Mouse (Mus musculus) adrenal gland, postnatal 10 days (tissue): Measurements from ENCODE around the gene Tfcp2l1. TPM values are rescaled to one million over a fixed set of nuclear protein-coding genes. Genes with fewer than 3 reads are reported as not detected.

Experiments
- DNase-seq: peaks from one replicate; pipeline ENCODE4 v3.0.0; 2021; ENCODE audit warnings: mixed read lengths
- total RNA-seq, 2 experiments: library from RNA; stranded (reverse); gene quantifications; 2 replicates each; pipeline ENCODE4 v1.2.3; 2021

The Tfcp2l1 gene
- total RNA-seq, 2 experiments from 2014 or later = 1.1 TPM

DNA sequence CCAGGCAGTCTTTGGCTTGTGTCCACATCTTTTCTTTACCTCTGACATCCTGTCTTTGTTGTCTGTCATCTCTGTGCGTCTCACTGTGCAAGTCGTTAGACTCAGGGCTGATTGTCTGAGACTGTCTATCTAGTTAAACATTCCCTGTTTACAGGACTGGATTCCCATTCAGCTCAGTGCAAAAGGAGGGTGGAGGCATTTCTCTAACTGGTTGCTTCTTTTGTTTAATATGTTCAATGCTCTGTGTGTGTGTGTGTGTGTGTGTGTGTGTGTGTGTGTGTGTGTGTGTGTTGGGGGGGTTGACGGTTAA is 23.0 kb downstream of the Tfcp2l1 start:
- no peak for DNase-seq

DNA sequence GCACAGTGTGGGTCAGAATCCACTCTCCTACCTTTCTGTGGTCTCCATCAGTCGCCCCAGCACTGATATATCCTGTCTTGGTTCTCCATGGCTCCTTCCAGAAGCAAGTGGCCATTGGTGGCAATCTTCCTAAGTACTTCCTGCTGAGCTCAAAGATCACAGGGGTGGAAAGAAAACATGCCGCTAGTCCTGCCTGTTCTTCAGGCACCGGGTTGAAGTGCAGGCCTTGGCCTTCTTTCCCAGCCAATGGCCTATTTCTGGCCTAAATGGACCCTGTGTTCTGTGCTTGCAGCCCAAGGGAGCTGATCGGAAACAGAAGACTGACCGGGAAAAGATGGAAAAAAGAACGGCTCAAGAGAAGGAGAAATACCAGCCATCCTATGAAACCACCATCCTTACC is 31.0 kb downstream of the Tfcp2l1 start:
- no peak for DNase-seq

DNA sequence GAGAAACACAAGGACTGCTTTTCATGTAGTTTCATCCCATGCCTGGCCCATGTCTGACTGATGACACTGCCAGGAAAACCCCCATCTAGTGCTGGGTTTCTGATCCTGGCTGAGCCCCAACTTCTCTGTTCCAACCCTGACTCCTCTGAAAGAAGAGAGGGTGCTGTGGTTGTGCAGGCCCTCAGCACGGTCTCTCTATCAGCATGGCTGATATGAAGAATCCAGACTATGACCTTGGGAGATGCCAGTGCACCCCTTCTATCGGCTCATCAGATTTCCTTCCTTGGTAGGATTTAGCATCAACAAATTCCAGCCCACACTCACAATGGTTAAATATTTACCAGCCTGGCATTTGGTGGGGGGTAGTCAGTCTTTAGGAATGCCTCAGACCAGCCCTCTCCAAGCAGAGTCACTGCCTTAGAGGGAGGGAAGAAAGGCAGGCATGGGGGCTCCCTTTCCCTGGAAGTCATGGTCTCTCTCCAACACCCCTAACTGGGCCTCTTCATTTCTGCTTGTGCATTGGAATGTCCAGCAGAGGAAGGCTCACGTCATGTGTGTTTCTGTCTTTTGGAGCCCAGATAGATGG is 33.2 kb downstream of the Tfcp2l1 start:
- no peak for DNase-seq

- DNase-seq = no peak
Observed at GRCm38 (mm10) chr1:118663062-118663461, 35.3 kb downstream of the Tfcp2l1 start.

DNA sequence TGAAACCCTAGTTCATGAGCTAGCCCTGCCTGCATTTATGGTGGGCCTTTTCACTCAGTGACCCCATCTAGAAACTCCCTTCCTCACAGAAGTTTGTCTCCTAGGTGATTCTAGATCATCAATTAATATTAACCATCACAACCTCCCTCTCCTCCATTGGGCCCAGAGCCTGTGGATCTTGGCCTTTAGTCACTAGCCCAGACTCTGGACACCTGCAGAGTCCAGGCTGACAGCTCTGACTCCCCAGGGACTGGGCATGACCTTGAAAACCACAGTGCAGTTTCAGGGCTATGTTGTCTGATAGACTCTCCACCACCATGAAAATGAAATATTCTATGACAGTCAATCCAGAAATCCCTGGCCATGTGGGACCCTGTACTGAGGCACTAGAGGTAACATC is 39.8 kb downstream of the Tfcp2l1 start:
- DNase-seq = no peak

- DNase-seq = no peak
Observed at GRCm38 (mm10) chr1:118672196-118672595, 44.5 kb downstream of the Tfcp2l1 start.

DNA sequence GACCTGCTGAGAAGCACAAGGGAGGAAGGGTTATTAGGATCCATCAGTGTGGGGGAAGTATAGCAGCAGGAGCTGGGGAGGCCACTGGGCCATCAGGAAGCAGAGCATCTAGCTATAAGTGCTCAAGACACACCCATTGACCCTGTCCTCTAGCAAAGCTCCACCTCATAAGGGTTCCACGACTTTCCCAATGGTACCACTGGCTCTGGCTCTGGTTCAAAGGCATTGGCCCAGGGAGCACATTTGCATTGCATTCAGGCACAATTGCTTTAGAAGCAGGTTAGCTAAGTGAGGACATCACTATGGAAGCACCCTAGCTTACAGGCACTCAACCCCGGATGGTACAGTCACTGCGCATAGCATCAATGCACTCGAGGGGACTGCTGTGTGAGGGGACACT is 46.4 kb downstream of the Tfcp2l1 start:
- no peak for DNase-seq

GRCm38 (mm10) chr1:118681980-118682379 is 54.2 kb downstream of the Tfcp2l1 start:
- no peak for DNase-seq

GRCm38 (mm10) chr1:118683686-118684085 is 55.9 kb downstream of the Tfcp2l1 start:
- no peak for DNase-seq

GRCm38 (mm10) chr1:118687726-118688125 is 60.0 kb downstream of the Tfcp2l1 start:
- no peak for DNase-seq

- peak; percentile 21 for DNase-seq
Observed at GRCm38 (mm10) chr1:118689830-118690229, 62.1 kb downstream of the Tfcp2l1 start.

DNA sequence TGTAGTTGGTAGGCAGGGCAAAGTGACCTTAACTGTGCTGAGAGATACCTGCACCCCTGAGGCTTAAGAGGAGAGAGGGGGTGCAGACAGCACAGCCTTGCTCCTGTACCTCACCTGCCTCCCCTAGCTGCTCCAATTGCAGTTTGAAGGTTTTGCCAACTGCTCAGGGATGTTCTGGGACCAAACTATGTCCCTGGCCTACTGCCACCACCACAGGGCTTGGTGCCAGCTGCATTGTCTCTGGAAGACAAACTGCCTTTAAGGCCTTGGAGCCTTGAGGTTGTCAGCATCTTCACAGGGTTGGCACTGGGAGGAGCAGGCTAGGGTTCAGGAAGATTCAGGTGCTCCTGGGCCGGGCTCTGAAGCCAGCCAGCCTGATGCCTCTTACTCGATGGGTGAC is 66.7 kb downstream of the Tfcp2l1 start:
- peak; percentile 85 for DNase-seq

DNA sequence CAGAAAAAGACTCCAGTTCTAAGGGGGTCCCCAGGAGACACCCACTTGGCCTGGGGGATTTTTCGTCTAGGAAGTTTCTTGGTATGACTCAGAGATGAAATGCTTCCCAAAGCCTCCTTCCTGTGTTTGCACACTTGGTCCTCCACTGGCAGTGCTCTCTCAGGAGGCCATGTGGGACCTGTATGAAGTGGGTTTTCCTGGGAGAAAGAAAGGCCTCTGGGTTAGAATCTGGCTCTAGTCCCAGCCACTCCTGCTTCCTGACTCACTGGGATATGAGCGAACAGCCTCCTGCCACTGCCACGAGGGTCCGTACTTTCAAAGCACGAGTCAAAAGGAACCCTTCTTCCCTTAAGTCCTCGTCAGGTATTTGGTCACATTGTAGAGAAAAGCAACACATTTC is 70.2 kb downstream of the Tfcp2l1 start:
- DNase-seq = no peak

DNA sequence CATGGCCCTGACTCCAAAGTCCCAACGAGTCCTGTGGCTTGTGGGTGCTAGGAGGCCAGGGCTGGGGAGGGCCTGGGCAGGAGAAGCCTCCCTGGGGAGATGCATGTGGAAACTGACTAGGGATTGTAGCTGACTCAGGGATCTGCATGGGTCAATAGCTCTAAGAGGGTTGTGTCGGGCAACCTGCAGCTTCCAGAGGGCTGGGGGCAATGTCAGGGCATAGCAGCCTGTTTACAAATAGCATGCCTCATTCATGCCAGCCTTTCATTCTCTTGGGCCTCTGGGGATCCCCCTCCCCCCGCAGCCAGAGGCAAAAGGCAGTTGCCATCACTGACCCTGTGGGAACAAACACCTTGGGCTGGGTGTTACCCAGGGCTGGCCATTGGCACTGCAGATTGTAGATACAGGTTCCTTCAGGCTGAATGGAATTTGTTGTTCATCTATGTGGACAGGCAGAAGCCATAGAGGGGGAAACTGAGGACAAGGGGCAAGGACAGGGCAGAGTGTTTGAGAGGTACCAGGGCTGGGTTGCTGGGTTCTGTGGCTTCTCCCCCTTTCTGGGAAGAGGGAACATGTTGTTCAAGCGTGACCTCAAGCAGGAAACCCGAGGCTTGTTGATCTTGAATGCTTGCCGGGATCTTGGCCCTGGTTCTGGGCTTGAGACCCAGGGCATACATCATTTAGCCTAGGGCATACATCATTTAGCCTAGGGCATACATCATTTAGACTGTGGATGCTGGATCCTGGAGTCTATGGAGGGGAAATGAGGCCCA is 71.6 kb downstream of the Tfcp2l1 start:
- no peak for DNase-seq

GRCm38 (mm10) chr1:118699961-118700360 is 72.2 kb downstream of the Tfcp2l1 start:
- DNase-seq = no peak

GRCm38 (mm10) chr1:118711606-118712005 is 83.9 kb downstream of the Tfcp2l1 start:
- DNase-seq = no peak

GRCm38 (mm10) chr1:118716225-118716624 is 88.5 kb downstream of the Tfcp2l1 start:
- DNase-seq = no peak

- DNase-seq = no peak
Observed at GRCm38 (mm10) chr1:118718055-118718454, 90.3 kb downstream of the Tfcp2l1 start.

DNA sequence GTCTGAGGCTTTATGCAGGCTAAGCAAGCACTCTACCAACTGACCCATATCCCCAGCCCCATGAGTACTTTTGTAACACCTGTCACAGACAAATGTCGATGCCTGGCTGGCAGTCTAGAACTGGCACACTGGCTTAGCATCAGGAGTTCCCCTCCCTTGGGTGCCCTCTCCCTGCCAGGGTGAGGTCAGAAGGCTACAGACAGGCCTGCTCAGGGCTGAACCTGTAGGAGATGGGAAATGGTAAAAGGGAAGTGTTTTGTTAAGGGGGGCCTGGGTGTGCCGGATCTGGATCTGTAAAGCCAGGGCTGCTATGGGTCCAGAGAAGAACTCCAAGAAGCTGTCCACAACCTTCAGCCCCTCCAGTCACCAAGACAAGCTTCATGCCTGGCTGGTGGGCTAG is 92.0 kb downstream of the Tfcp2l1 start:
- no peak for DNase-seq

DNA sequence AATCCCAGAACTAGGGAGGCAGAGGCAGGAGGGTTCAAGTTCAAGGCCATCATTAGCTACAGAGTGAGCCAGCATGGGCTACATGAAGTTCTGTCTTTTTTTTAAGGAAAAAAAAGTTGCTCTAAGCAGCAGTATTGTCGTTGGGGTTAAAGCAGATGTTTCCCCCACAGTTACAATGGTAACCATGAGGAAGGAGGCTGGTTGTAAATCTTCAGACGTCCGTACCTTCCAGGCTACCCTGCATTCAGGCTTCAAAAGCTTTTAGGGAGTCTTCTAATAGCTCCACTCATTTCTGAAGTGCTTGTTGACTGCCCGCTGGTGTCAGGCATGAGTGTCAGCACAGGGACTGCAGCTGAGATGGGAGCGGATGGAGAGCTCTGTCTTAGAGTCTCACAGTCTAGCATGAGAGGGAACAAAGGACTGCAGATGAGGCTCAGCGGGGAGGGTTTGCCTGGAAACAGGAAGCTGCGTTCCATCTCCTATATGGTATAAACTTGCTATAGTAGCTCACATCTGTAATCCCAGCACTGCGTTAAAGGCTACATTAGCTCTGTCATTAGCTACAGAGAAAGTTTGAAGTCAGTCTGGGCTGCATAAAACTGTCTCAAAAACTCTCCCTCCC is 92.8 kb downstream of the Tfcp2l1 start:
- DNase-seq = no peak

DNA sequence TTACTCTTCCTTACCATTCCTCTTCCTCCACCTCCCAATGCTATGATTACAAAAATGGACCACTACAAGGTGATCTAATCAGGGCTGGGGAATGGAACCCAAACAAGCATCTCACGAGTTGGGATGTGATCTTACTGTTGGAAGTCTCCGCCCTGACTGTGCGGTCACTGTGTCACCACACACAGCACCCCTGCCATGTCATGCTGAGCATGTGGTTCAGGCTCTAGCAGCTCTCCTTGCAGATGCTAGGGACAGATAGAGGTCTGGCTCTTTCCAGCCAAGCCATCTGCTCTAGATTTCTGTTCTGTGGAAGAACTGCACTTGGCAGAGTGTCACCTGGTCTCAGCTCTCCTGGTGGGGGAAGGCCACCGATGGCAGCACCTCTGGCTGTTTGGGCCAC is 99.3 kb downstream of the Tfcp2l1 start:
- DNase-seq = no peak

- no peak for DNase-seq
Observed at GRCm38 (mm10) chr1:118728796-118729195, 101.1 kb downstream of the Tfcp2l1 start.
